Mouse (Mus musculus): ENCODE data around the gene Acaa1a. TPM values are rescaled to one million over a fixed set of nuclear protein-coding genes. Genes with fewer than 3 reads are reported as not detected.
"Not testable (repeated sequence)": the region's sequence is repeated elsewhere in the genome, so short reads cannot be mapped to it uniquely, and the experiment has no call there.

The Acaa1a gene
- total RNA-seq, 2 experiments from 2014 or later = 68.1 to 76.4 TPM

GRCm38 (mm10) chr9:119340212-119340580, 720 bp downstream of the Acaa1a start:
- DNase-seq = no peak

- DNase-seq = peak; percentile 93 to 94
Observed at GRCm38 (mm10) chr9:119340909-119341816, 1.7 kb downstream of the Acaa1a start, which contains the start of gene Myd88. Gene Myd88, minus strand, starts transcription at chr9:119341411.

GRCm38 (mm10) chr9:119342728-119343127, 3.3 kb downstream of the Acaa1a start:
- DNase-seq = no peak

DNA sequence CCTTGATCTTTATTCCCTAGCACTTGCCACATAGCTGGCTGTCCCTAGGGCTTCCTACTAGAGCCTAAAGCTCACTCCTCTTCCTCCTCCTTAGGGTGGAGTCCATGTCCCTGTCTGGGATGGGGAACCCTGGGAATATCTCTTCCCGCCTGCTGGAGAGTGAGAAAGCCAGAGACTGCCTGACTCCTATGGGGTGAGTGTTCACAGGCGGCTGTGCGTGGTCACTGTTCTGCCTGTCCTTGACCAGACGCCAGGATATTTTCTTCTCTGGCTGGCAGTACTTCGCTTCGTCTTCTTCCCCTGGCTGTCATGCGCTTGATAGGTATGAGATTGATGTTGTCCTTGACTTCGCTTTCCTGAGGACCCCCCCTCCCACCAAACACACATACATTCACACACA, 6.9 kb downstream of the Acaa1a start:
- DNase-seq = no peak

GRCm38 (mm10) chr9:119350531-119350930, 11.1 kb downstream of the Acaa1a start:
- DNase-seq = no peak

- DNase-seq = no peak
Observed at GRCm38 (mm10) chr9:119350947-119351705, 11.7 kb downstream of the Acaa1a start.

- peak; percentile 39 to 53 for DNase-seq
Observed at GRCm38 (mm10) chr9:119352060-119352459, 12.6 kb downstream of the Acaa1a start.

- no peak for DNase-seq
Observed at GRCm38 (mm10) chr9:119353926-119354325, 14.4 kb downstream of the Acaa1a start.

- no peak for DNase-seq
Observed at GRCm38 (mm10) chr9:119355943-119356342, 16.5 kb downstream of the Acaa1a start.

GRCm38 (mm10) chr9:119357331-119358057, 18.0 kb downstream of the Acaa1a start, which contains the start of gene Xylb:
Gene Xylb, plus strand, starts transcription at chr9:119357381.
- peak; percentile 83 to 84 for DNase-seq

- no peak for DNase-seq
Observed at GRCm38 (mm10) chr9:119358058-119358429, 18.6 kb downstream of the Acaa1a start.

- DNase-seq = no peak
Observed at GRCm38 (mm10) chr9:119361416-119361815, 21.9 kb downstream of the Acaa1a start.

DNA sequence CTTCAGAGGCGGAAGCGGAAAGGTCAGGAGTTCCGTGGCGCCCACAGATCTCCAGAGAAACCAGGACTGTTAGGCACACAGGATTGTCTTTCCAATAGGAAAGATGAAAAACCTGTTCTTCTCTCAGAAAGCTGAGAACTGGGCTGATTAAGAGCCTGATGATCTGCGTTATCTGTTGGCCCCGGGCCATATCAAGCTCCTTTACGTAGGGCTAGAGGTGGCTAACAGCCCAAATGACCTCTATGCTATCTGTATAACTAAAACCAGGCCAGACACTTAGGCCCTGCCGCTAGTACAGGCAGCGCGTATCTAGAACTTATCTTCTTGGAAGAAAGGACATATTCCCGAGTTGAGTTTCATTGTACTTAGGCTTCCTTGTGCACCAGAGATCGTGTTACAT, 23.8 kb downstream of the Acaa1a start:
- DNase-seq = no peak

DNA sequence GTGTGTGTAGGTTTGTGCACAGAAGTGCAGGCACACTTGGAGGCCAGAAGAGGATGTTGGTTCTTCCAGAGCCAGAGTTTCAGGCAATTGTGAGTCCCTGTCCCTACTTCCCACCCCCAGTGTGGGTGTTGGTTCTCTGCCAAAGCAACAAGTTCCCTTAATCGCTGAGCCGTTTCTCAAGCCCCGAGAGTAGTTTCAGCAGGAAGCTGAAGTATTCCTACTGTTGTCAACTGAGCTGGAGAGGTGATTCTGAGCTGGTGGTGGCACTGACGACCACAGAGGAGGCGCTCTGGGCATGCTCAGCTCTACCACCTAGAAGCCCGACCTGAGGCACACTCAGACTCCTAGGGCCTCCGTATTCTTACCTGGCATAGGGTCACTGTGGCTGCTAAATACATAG, 25.8 kb downstream of the Acaa1a start, which contains the start of gene Slc22a14:
Gene Slc22a14, minus strand, starts transcription at position 270 of the 400 bp plus-strand sequence.
- no peak for DNase-seq

- no peak for DNase-seq
Observed at GRCm38 (mm10) chr9:119368367-119368766, 28.9 kb downstream of the Acaa1a start.

GRCm38 (mm10) chr9:119370770-119371169, 31.3 kb downstream of the Acaa1a start:
- DNase-seq = not testable (repeated sequence)

DNA sequence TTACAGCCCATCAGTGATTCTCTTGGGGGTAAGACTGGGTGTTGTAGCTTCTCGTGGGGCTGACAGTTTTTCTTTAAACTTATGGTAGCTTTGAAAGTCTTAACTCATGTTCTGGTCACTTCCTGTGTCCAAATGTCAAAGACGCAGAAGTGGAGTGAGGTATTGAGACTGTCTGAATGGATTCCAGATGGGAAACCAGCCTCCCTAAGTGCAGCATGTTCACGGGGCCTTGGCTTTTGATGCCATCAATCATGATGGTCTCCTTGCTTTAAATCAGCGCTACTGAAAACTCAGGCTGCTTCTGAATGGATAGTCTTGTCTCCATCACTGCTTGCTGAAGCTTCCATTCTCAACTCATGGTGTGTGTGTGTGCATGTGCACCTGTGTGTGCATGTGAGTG, 31.8 kb downstream of the Acaa1a start:
- no peak for DNase-seq

- DNase-seq = no peak
Observed at GRCm38 (mm10) chr9:119375008-119375407, 35.5 kb downstream of the Acaa1a start.

DNA sequence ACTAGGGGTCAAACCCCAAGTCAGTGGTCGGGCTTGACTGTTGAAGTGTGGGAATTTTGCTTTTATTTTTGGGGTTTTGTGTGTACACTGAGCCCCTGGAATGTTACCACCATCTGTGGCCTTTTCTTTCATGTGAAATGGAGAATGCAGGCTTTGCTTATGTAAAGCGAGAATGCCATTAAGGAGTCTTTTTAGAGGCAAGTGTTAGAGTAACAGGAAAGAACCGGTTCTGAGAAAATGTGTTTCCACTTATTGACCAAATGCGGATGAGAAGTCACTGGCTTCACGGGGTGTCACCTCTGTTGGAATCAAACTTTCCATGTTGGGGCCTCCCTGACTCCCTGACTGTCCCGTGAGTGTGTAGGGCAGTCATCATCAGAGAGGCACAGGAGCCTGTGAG, 36.1 kb downstream of the Acaa1a start:
- no peak for DNase-seq

DNA sequence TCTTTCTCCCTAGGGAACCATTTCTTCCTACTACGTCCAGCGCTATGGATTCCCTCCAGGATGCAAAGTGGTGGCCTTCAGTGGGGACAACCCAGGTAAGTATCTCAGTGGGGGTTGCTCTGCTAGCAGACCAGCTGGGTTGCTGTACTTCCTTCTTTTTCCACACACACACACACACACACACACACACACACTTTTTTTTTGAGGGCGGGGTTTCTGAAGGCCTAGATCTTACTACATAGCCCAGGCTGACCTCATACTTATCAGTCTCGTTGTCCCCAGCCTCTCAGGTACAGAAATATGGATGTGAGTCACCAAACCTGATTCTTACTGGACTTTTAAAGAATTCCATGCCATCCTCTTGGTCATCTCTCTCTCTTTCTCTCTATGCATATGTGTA, 38.8 kb downstream of the Acaa1a start:
- no peak for DNase-seq

DNA sequence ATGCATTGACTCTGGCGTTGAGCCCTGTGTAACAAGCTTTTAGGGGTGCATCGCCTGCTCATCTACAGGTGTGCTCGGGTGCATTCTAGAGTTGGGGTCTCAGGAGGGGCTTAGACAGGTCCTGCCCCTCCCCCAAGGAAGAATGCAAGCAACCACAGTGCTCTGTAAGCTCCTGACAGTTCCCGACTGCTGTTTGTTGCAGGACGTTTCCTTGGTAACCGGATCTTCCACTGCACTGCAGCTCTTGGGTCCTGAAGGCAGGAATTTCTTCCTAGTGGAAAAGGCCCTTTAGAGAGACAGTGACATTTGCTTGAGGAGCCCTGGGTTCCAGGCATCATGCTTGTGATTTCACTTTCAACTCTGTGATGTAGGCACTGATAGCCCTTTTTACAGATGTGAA, 43.1 kb downstream of the Acaa1a start:
- DNase-seq = peak; percentile 9 to 21

GRCm38 (mm10) chr9:119388956-119389355, 49.5 kb downstream of the Acaa1a start:
- no peak for DNase-seq

DNA sequence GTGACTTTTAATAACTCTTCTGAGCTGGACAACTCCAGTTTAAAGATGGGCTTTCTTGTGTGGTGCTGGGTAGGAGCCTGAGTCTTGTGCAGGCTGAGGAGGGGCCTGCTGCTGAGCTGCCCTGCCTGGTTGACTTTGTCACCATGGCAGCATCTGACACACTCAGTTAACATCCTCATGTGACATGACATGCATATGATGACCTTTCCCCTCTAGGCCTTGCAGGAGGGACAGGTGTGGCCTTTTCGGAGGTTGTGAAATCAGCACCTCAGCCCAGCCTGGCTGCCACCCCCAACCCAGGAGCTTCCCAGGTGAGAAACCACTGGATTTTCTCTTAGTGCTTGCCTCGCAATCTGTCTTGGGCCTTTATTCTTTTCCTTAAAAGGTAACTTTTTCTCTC, 50.7 kb downstream of the Acaa1a start:
- no peak for DNase-seq
